Mouse (Mus musculus) bone marrow, adult 2 months (tissue): Measurements from ENCODE around the gene Mrpl14. TPM values are rescaled to one million over a fixed set of nuclear protein-coding genes. Genes with fewer than 3 reads are reported as not detected.

ENCODE experiments used
- H3K27ac ChIP-seq: fragments of 200-500 bp; 2 replicates; pipeline ENCODE4 v1.5.1; 2012; ENCODE audit warnings: low read depth, mild to moderate bottlenecking, control low read depth, inconsistent platforms, low read length; ENCODE audit not compliant: control insufficient read depth, poor library complexity, insufficient read depth
- H3K4me1 ChIP-seq: fragments of 200-500 bp; 2 replicates; pipeline ENCODE4 v1.6.1; 2011; ENCODE audit warnings: low read length; ENCODE audit not compliant: control insufficient read depth, insufficient read depth
- H3K4me3 ChIP-seq: fragments of 200-500 bp; replicated peaks from 2 replicates; pipeline ENCODE3; 2011; ENCODE audit warnings: mild to moderate bottlenecking, low read depth, low read length, control low read depth; ENCODE audit not compliant: control insufficient read depth
- CTCF ChIP-seq: fragments of 200-500 bp; IDR thresholded peaks from 2 replicates; pipeline ENCODE4 v1.5.1; 2011; ENCODE audit warnings: low read length, control low read depth; ENCODE audit not compliant: control insufficient read depth, insufficient read depth
- POLR2A ChIP-seq: fragments of 200-500 bp; IDR thresholded peaks from 2 replicates; pipeline ENCODE4 v1.6.1; 2011; ENCODE audit warnings: low read depth, mild to moderate bottlenecking, control low read depth, low read length, borderline replicate concordance; ENCODE audit not compliant: control insufficient read depth
- WGBS: fragments of 180-500 bp; shearing (Covaris S2); methylation state at CpG from one replicate; pipeline ENCODE4 v1.1.7; 2018; 5-methylcytosine and 5-hydroxymethylcytosine counted together
- polyA plus RNA-seq: library from polyadenylated mRNA; stranded (reverse); fragments of >200 nt; gene quantifications from 2 replicates; pipeline ENCODE4 v1.2.4, GENCODE M21; 2011; ENCODE audit warnings: low replicate concordance; ENCODE audit not compliant: missing spikeins, insufficient read depth, insufficient read length

Mrpl14 gene
- polyA plus RNA-seq, 1 experiment: 43.4 TPM

GRCm38 (mm10) chr17:45742371-45743147 is 56.4 kb downstream of the Mrpl14 start:
- Histone ChIP-seq H3K4me1 (peaks cover 6% of the 10 kb centered on the region), H3K4me3 (no peak overlapping the region), H3K27ac (no peak overlapping the region)
- 39% methylated on average over 13 of the region's 13 CpGs for WGBS
- TF ChIP-seq CTCF: no peak
- TF ChIP-seq POLR2A: no peak

DNA sequence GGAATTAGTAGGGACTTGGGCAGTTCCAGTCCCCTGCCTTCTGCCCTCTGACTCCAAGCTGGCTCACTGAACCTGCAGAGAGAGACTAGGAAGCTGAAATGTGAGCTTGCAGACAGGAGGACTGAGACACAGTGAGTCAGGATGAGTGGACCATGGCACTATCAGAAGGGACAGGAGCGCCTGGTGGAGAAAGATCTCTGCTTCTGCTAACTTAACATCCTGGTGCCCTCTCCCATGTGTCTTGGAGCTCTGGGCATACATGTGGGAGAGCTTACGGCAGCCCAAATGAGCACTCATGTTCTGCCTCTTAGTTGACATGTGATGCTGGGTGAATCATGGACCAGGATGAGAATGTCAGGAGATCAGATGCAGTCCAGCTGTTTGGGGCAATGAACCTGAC is 59.5 kb downstream of the Mrpl14 start:
- no peak overlapping the region for H3K4me3 ChIP-seq
- WGBS: 84% methylated on average over 2 of the region's 2 CpGs
- TF ChIP-seq CTCF (no peak), POLR2A (no peak)
- peaks cover 6% of the 10 kb centered on the region for H3K4me1 ChIP-seq
- H3K27ac ChIP-seq: no peak overlapping the region

GRCm38 (mm10) chr17:45746755-45747154 is 60.6 kb downstream of the Mrpl14 start:
- 4% methylated on average over 12 of the region's 12 CpGs for WGBS
- TF ChIP-seq POLR2A (no peak), CTCF (no peak)
- Histone ChIP-seq H3K4me1 (peaks cover 6% of the 10 kb centered on the region), H3K4me3 (no peak overlapping the region), H3K27ac (no peak overlapping the region)

DNA sequence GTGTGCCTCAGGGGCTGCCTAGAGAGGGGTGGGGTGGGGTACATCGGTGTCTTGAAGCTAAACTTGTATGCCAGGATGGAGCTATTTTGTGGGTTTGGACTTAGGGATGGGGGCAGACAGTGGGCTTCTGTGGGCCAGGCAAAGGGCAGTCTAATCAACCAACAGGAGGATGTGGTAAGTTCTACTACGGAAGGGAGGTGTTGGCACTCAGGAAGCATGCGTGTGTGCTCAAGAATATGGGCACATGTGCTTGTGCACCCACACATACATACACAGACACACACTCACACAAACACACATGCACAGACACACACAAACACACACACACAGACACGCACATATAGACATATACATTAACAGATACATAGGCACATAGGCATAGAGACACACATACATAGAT is 61.2 kb downstream of the Mrpl14 start:
- no peak for TF ChIP-seq CTCF
- Histone ChIP-seq H3K4me1 (peaks cover 8% of the 10 kb centered on the region), H3K4me3 (no peak overlapping the region), H3K27ac (no peak overlapping the region)
- WGBS: 9% methylated on average over 4 of the region's 4 CpGs

Other genes with a start within 250 kb of the Mrpl14 start
- not detected in 2 replicates for gene Spats1, start 210.9 kb upstream of the Mrpl14 start, polyA plus RNA-seq
- 3.7 and 10.1 TPM in 2 replicates for gene Aars2, start 179.5 kb upstream of the Mrpl14 start, polyA plus RNA-seq
- gene Tcte1, start 162.9 kb upstream of the Mrpl14 start, polyA plus RNA-seq: 0.41 TPM in 1 of 2 replicates, not detected in the other
- gene Tmem151b, start 136.6 kb upstream of the Mrpl14 start, polyA plus RNA-seq: 1.5 and 4.3 TPM in 2 replicates
- 6.9 and 14.8 TPM in 2 replicates for gene Nfkbie, start 130.6 kb upstream of the Mrpl14 start, polyA plus RNA-seq
- 14.7 and 22.7 TPM in 2 replicates for gene Slc35b2, start 122.4 kb upstream of the Mrpl14 start, polyA plus RNA-seq
- 576 and 1,077 TPM in 2 replicates for gene Hsp90ab1, start 113.1 kb upstream of the Mrpl14 start, polyA plus RNA-seq
- 73.1 and 109 TPM in 2 replicates for gene Slc29a1, start 86.7 kb upstream of the Mrpl14 start, polyA plus RNA-seq
- gene Mymx, start 84.2 kb upstream of the Mrpl14 start, polyA plus RNA-seq: 9.3 TPM in 1 of 2 replicates, not detected in the other
- 6.7 TPM in 1 of 2 replicates, not detected in the other for gene Capn11, start 27.0 kb upstream of the Mrpl14 start, polyA plus RNA-seq
- gene Tmem63b, start 583 bp downstream of the Mrpl14 start, polyA plus RNA-seq: 16.2 and 19.1 TPM in 2 replicates
- not detected in 2 replicates for gene 1600014C23Rik, start 47.5 kb downstream of the Mrpl14 start, polyA plus RNA-seq